Mouse (Mus musculus) monocyte, adult 5-6 weeks (primary cell): Measurements from ENCODE around the gene Knl1. TPM values are rescaled to one million over a fixed set of nuclear protein-coding genes. Genes with fewer than 3 reads are reported as not detected.
A peak's percentile ranks its signal among the peaks of the same experiment; 100 is the strongest.

ENCODE experiments used
- ATAC-seq: fragments of 153-309, 156-312 bp; replicated peaks from 2 replicates; pipeline ENCODE4 v1.8.0; 2017; ENCODE audit warnings: mild to moderate bottlenecking; ENCODE audit not compliant: low TSS enrichment, insufficient number of reproducible peaks, severe bottlenecking, poor library complexity, low FRiP score
- total RNA-seq: library from RNA; stranded (forward); fragments of 200-1000, 200-491, 200-594 nt; gene quantifications from 3 replicates; pipeline ENCODE4 v1.2.3, GENCODE M21; 2017

Gene Knl1
- total RNA-seq, 1 experiment from 2014 or later, result 2.6 TPM

- ATAC-seq, result no peak
Observed at GRCm38 (mm10) chr2:119032191-119032590, 14.7 kb upstream of the Knl1 start.

- ATAC-seq, result peak; percentile 98
Observed at GRCm38 (mm10) chr2:119034656-119035396, 12.1 kb upstream of the Knl1 start, which contains the start of gene Rpusd2. Gene Rpusd2, plus strand, starts transcription at chr2:119034790.

- no peak for ATAC-seq
Observed at GRCm38 (mm10) chr2:119035397-119035745, 11.5 kb upstream of the Knl1 start.

GRCm38 (mm10) chr2:119040882-119041281 lies 6.0 kb upstream of the Knl1 start:
- ATAC-seq, result no peak

- ATAC-seq, result no peak
Observed at GRCm38 (mm10) chr2:119045163-119045562, 1.8 kb upstream of the Knl1 start.

- no peak for ATAC-seq
Observed at GRCm38 (mm10) chr2:119047849-119048248, 930 bp downstream of the Knl1 start.

- no peak for ATAC-seq
Observed at GRCm38 (mm10) chr2:119050132-119050650, 3.3 kb downstream of the Knl1 start.

- no peak for ATAC-seq
Observed at GRCm38 (mm10) chr2:119060139-119060538, 13.2 kb downstream of the Knl1 start.

- ATAC-seq, result no peak
Observed at GRCm38 (mm10) chr2:119072397-119072796, 25.5 kb downstream of the Knl1 start.

- ATAC-seq, result no peak
Observed at GRCm38 (mm10) chr2:119086156-119086555, 39.2 kb downstream of the Knl1 start.

GRCm38 (mm10) chr2:119101552-119101951 lies 54.6 kb downstream of the Knl1 start:
- no peak for ATAC-seq

GRCm38 (mm10) chr2:119106583-119106982 lies 59.7 kb downstream of the Knl1 start:
- no peak for ATAC-seq

GRCm38 (mm10) chr2:119108554-119108953 lies 61.6 kb downstream of the Knl1 start:
- ATAC-seq, result no peak

GRCm38 (mm10) chr2:119111060-119111459 lies 64.1 kb downstream of the Knl1 start:
- ATAC-seq, result no peak

GRCm38 (mm10) chr2:119112438-119113112 lies 65.7 kb downstream of the Knl1 start, which contains the start of gene Rad51:
Gene Rad51, plus strand, starts transcription at chr2:119112793.
- peak; percentile 98 for ATAC-seq

GRCm38 (mm10) chr2:119113121-119113925 lies 66.4 kb downstream of the Knl1 start:
- peak; percentile 18; the same call in 1 of the 2 replicates for ATAC-seq

- no peak for ATAC-seq
Observed at GRCm38 (mm10) chr2:119136346-119136898, 89.5 kb downstream of the Knl1 start.

GRCm38 (mm10) chr2:119145199-119145598 lies 98.3 kb downstream of the Knl1 start:
- ATAC-seq, result no peak

GRCm38 (mm10) chr2:119146435-119146834 lies 99.5 kb downstream of the Knl1 start:
- ATAC-seq, result no peak
